Mouse (Mus musculus): ENCODE data around the gene Nup210.

- peak; percentile 79 for TF ChIP-seq POLR2A (IDR thresholded peaks at IDR 0.05; ENCODE audit: low read depth, low read length)
- no peak for TF ChIP-seq CTCF (IDR thresholded peaks at IDR 0.05; ENCODE audit: borderline replicate concordance, insufficient read depth, low read length)
Measured at GRCm38 (mm10) chr6:91156554-91157236, 40.1 kb upstream of the Nup210 start, which contains the start of gene Hdac11.
